Mouse (Mus musculus) ES-Bruce4 (cell line): ENCODE measurements around the gene Tnpo2.

Experiments
- CTCF ChIP-seq: IDR thresholded peaks from one replicate; pipeline ENCODE4 v1.8.1; 2011; ENCODE audit warnings: low read depth, low read length
- EP300 ChIP-seq: IDR thresholded peaks from 2 replicates; pipeline ENCODE4 v1.6.1; 2011; ENCODE audit warnings: low read depth, low read length; ENCODE audit not compliant: insufficient read depth

DNA sequence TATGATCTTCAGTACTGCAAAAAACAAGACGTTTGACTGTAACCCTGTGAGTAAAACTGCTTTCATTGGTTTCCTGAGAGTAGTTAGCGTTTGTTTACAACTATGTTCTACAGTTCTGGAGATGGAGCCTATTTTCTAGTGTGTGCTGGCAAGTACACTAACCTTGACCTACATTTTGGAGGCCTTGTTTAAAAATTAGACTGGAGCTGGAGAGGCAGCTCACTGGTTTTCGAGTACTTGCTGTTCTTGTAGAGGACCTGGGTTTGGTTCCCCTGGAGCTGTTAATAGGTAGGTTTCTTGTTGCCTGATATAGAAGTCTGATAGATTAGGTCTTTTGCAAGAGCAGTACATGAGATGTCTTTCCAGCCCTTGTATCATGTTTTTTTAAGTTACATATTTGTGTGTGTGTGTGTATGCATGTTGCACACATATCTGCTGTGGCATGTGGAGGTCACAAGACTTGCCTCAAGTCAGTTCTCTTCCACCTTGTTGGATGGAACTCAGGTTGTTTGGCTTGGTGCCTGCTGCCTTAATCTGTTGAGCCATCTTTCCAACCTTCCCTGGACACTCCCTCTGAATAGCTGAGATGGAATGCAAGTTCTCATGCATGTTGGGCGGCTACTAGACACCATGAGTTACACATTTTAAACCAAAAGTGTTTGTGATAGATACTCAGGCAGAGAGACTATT, 3.9 kb upstream of the Tnpo2 start:
- TF ChIP-seq CTCF (no peak), EP300 (no peak)
